Mouse (Mus musculus): ENCODE measurements around the gene Enox2.

The Enox2 gene

GRCm38 (mm10) chrX:49287700-49288563, at the start of gene Enox2:
Enox2 (minus strand) TSS chrX:49288259.
- DNase-seq (ENCODE audit: low read depth, low spot score), result peak; percentile 98

GRCm38 (mm10) chrX:49309496-49309895, 21.4 kb upstream of the Enox2 start:
- no peak for DNase-seq (ENCODE audit: low read depth, low spot score)

- DNase-seq (ENCODE audit: low read depth, low spot score), result peak; percentile 29
These were observed 18.6 kb upstream of the Enox2 start for GRCm38 (mm10) chrX:49306659-49307058.

GRCm38 (mm10) chrX:49279918-49280586, 8.0 kb downstream of the Enox2 start:
- peak; percentile 8 for DNase-seq (ENCODE audit: low read depth, low spot score)

- peak; percentile 59 for DNase-seq (ENCODE audit: low read depth, low spot score)
These were observed 14.5 kb downstream of the Enox2 start for GRCm38 (mm10) chrX:49273487-49274042.

- no peak for DNase-seq (ENCODE audit: low read depth, low spot score)
These were observed 37.2 kb downstream of the Enox2 start for GRCm38 (mm10) chrX:49250816-49251215.

GRCm38 (mm10) chrX:49225792-49226426, 62.1 kb downstream of the Enox2 start:
- no peak for DNase-seq (ENCODE audit: low read depth, low spot score)

- DNase-seq (ENCODE audit: low read depth, low spot score), result no peak
These were observed 71.6 kb downstream of the Enox2 start for GRCm38 (mm10) chrX:49216422-49216821.

GRCm38 (mm10) chrX:49196386-49196785, 91.7 kb downstream of the Enox2 start:
- DNase-seq (ENCODE audit: low read depth, low spot score), result no peak

- DNase-seq (ENCODE audit: low read depth, low spot score), result peak; percentile 9
These were observed 106.9 kb downstream of the Enox2 start for GRCm38 (mm10) chrX:49181136-49181535.

- DNase-seq (ENCODE audit: low read depth, low spot score), result no peak
These were observed 109.4 kb downstream of the Enox2 start for GRCm38 (mm10) chrX:49178670-49179069.

GRCm38 (mm10) chrX:49154280-49154679, 133.8 kb downstream of the Enox2 start:
- DNase-seq (ENCODE audit: low read depth, low spot score), result no peak

GRCm38 (mm10) chrX:49124774-49125429, 163.2 kb downstream of the Enox2 start:
- DNase-seq (ENCODE audit: low read depth, low spot score), result peak; percentile 13

GRCm38 (mm10) chrX:49116465-49116864, 171.6 kb downstream of the Enox2 start:
- DNase-seq (ENCODE audit: low read depth, low spot score), result no peak

GRCm38 (mm10) chrX:49112412-49112811, 175.6 kb downstream of the Enox2 start:
- DNase-seq (ENCODE audit: low read depth, low spot score), result peak; percentile 56

- peak; percentile 4 for DNase-seq (ENCODE audit: low read depth, low spot score)
These were observed 187.5 kb downstream of the Enox2 start for GRCm38 (mm10) chrX:49100542-49100941.

- DNase-seq (ENCODE audit: low read depth, low spot score), result no peak
These were observed 191.8 kb downstream of the Enox2 start for GRCm38 (mm10) chrX:49096249-49096648.

- no peak for DNase-seq (ENCODE audit: low read depth, low spot score)
These were observed 213.0 kb downstream of the Enox2 start for GRCm38 (mm10) chrX:49075055-49075454.

- DNase-seq (ENCODE audit: low read depth, low spot score), result peak; percentile 2
These were observed 214.5 kb downstream of the Enox2 start for GRCm38 (mm10) chrX:49073563-49073962.

GRCm38 (mm10) chrX:49045118-49045517, 242.9 kb downstream of the Enox2 start:
- DNase-seq (ENCODE audit: low read depth, low spot score), result no peak

- DNase-seq (ENCODE audit: low read depth, low spot score), result peak; percentile 21
These were observed 278.3 kb downstream of the Enox2 start for GRCm38 (mm10) chrX:49009746-49010145.

Measured in brain, adult 2 months (tissue).